Mouse (Mus musculus): ENCODE results near the gene Adamts3. TPM values are rescaled to one million over a fixed set of nuclear protein-coding genes. Genes with fewer than 3 reads are reported as not detected.

The Adamts3 gene
- 2.4 and 3.2 TPM in 2 replicates for polyA plus RNA-seq (2015; fragmentation: Nextera tagmentation; extraction: Ambion mirVana)

GRCm38 (mm10) chr5:89883051-89883907 lies at the start of gene Adamts3:
Adamts3 (minus strand) TSS chr5:89883334.
- no peaks in the 10 kb centered on the region for H3K36me3 ChIP-seq
- 0 out of 2 replicates have a peak, but pooled peaks cover 5% of the 10 kb centered on the region for H3K27me3 ChIP-seq
- peak within 1 kb of the TSS; percentile 100 for H3K4me2 ChIP-seq (replicated peaks)
- peaks cover 20% of the 10 kb centered on the region for H3K4me1 ChIP-seq (replicated peaks)
- under 1% methylated on average over 49 of the region's 78 CpGs for WGBS
- ATAC-seq = peak; percentile 92
- peaks cover 5% of the 10 kb centered on the region; the same call in 1 of the 2 replicates for H3K9me3 ChIP-seq
- peak within 1 kb of the TSS; percentile 76 for H3K4me3 ChIP-seq (replicated peaks)
- H3K9ac ChIP-seq (replicated peaks) = peak within 1 kb of the TSS; percentile 77
- 0 out of 2 replicates have a peak within 1 kb of the TSS, but pooled peaks have one; percentile 3 for H3K27ac ChIP-seq

DNA sequence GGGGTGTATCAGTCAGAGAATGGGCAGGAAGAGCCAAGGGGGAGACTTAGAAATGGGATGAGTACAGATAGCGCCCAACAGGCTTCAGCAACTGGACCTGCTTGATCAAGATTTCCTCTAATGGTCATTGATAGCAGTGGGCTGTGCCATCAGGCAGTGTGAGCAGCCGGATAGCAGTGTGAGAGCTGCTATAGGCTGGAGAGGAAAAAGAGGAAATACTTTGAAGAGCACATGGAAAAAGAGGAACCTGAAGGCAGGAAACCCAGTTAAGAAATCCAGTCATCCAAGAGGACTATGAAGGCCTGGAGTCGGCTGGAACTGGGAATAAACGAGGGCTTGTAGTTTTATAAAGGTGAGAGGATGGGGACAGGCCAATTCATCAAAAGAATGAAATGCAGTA lies 48.4 kb upstream of the Adamts3 start:
- H3K9me3 ChIP-seq = no peaks in the 10 kb centered on the region
- no peaks in the 10 kb centered on the region for H3K36me3 ChIP-seq
- H3K4me1 ChIP-seq (replicated peaks) = no peaks in the 10 kb centered on the region
- H3K4me3 ChIP-seq (replicated peaks) = no peak overlapping the region
- no peak overlapping the region for H3K4me2 ChIP-seq (replicated peaks)
- 88% methylated on average over 4 of the region's 4 CpGs for WGBS
- ATAC-seq = no peak
- H3K27ac ChIP-seq = no peak overlapping the region
- no peaks in the 10 kb centered on the region for H3K27me3 ChIP-seq
- H3K9ac ChIP-seq (replicated peaks) = no peak overlapping the region

GRCm38 (mm10) chr5:89912359-89912758 lies 29.2 kb upstream of the Adamts3 start:
- Histone ChIP-seq H3K4me2 (replicated peaks) (no peak overlapping the region), H3K36me3 (no peaks in the 10 kb centered on the region), H3K27ac (no peak overlapping the region), H3K4me1 (replicated peaks) (peaks cover 2% of the 10 kb centered on the region), H3K9me3 (no peaks in the 10 kb centered on the region), H3K4me3 (replicated peaks) (no peak overlapping the region), H3K9ac (replicated peaks) (no peak overlapping the region), H3K27me3 (no peaks in the 10 kb centered on the region; the same call in 1 of the 2 replicates)
- peak; percentile 45; the same call in 1 of the 2 replicates for ATAC-seq

DNA sequence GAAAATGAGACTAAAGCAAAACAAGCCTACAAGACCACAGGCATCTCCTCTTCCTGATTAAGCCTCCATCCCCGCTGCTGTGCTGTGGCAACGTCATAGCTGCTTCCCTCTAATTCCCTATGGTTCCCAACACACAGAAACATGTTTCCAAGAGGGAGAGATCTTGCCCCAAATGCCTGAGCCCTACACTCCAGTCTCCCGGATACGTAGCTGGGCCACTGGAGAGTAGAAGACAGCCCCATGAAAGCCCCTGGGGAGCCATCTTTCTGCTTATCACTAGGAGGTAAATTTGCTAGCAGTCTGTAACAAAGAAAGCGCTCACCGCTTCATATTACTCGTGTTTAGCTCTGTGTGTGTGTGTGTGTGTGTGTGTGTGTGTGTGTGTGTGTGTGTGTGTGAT lies 28.8 kb upstream of the Adamts3 start:
- H3K4me1 ChIP-seq (replicated peaks) = peaks cover 6% of the 10 kb centered on the region
- H3K9me3 ChIP-seq = no peaks in the 10 kb centered on the region
- peak; percentile 83 for ATAC-seq
- no peaks in the 10 kb centered on the region; the same call in 1 of the 2 replicates for H3K27me3 ChIP-seq
- H3K36me3 ChIP-seq = no peaks in the 10 kb centered on the region
- H3K27ac ChIP-seq = no peak overlapping the region
- 30% methylated on average over 7 of the region's 7 CpGs for WGBS
- no peak overlapping the region for H3K4me3 ChIP-seq (replicated peaks)
- no peak overlapping the region for H3K9ac ChIP-seq (replicated peaks)
- no peak overlapping the region; the same call in 1 of the 2 replicates for H3K4me2 ChIP-seq (replicated peaks)

GRCm38 (mm10) chr5:89911508-89911907 lies 28.4 kb upstream of the Adamts3 start:
- Histone ChIP-seq H3K27me3 (no peaks in the 10 kb centered on the region; the same call in 1 of the 2 replicates), H3K36me3 (no peaks in the 10 kb centered on the region), H3K27ac (no peak overlapping the region), H3K4me1 (replicated peaks) (peaks cover 10% of the 10 kb centered on the region), H3K4me2 (replicated peaks) (no peak overlapping the region), H3K4me3 (replicated peaks) (no peak overlapping the region), H3K9ac (replicated peaks) (no peak overlapping the region), H3K9me3 (no peaks in the 10 kb centered on the region)
- 65% methylated on average over 4 of the region's 4 CpGs for WGBS
- no peak for ATAC-seq

- H3K4me1 ChIP-seq (replicated peaks) = peaks cover 10% of the 10 kb centered on the region
- H3K27me3 ChIP-seq = peaks cover 6% of the 10 kb centered on the region; the same call in 1 of the 2 replicates
- 0 out of 2 replicates have a peak overlapping the region, but pooled peaks have one; percentile 19 for H3K4me2 ChIP-seq (replicated peaks)
- no peaks in the 10 kb centered on the region for H3K36me3 ChIP-seq
- no peak overlapping the region for H3K4me3 ChIP-seq (replicated peaks)
- H3K9ac ChIP-seq (replicated peaks) = no peak overlapping the region
- 8% methylated on average over 13 of the region's 13 CpGs for WGBS
- no peak overlapping the region for H3K27ac ChIP-seq
- ATAC-seq = peak; percentile 66
- H3K9me3 ChIP-seq = no peaks in the 10 kb centered on the region
Observed at GRCm38 (mm10) chr5:89906884-89907431, 23.8 kb upstream of the Adamts3 start.

DNA sequence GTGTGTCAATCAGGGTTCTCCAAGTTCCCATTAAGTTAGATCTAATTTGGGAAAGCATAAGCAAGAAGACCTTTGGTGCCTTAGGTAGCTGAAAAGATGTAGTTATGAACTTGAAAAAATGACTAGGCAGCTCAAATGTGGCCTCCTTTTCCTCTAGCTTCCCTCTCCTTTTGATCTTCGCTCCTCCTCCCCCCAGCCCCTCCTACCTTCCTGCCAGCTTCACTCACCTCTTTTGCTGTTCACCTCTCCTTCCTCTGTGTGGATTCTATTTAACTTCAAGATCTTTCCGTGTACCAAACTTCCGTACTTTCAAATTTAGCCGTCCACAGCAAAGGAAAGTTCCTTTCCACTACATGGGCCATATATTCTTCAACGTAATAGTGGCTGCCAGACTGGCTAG lies 17.9 kb upstream of the Adamts3 start:
- Histone ChIP-seq H3K9ac (replicated peaks) (no peak overlapping the region), H3K36me3 (no peaks in the 10 kb centered on the region), H3K27me3 (0 out of 2 replicates have a peak, but pooled peaks cover 3% of the 10 kb centered on the region), H3K4me1 (replicated peaks) (no peaks in the 10 kb centered on the region), H3K4me3 (replicated peaks) (no peak overlapping the region), H3K27ac (no peak overlapping the region), H3K4me2 (replicated peaks) (no peak overlapping the region), H3K9me3 (no peaks in the 10 kb centered on the region)
- ATAC-seq = no peak
- 84% methylated on average over 5 of the region's 5 CpGs for WGBS

GRCm38 (mm10) chr5:89897495-89897894 lies 14.4 kb upstream of the Adamts3 start:
- 66% methylated on average over 9 of the region's 9 CpGs for WGBS
- H3K9ac ChIP-seq (replicated peaks) = no peak overlapping the region
- ATAC-seq = no peak
- H3K27me3 ChIP-seq = no peaks in the 10 kb centered on the region
- no peak overlapping the region for H3K27ac ChIP-seq
- H3K4me3 ChIP-seq (replicated peaks) = no peak overlapping the region
- no peaks in the 10 kb centered on the region for H3K9me3 ChIP-seq
- no peaks in the 10 kb centered on the region for H3K4me1 ChIP-seq (replicated peaks)
- H3K36me3 ChIP-seq = no peaks in the 10 kb centered on the region
- H3K4me2 ChIP-seq (replicated peaks) = no peak overlapping the region

DNA sequence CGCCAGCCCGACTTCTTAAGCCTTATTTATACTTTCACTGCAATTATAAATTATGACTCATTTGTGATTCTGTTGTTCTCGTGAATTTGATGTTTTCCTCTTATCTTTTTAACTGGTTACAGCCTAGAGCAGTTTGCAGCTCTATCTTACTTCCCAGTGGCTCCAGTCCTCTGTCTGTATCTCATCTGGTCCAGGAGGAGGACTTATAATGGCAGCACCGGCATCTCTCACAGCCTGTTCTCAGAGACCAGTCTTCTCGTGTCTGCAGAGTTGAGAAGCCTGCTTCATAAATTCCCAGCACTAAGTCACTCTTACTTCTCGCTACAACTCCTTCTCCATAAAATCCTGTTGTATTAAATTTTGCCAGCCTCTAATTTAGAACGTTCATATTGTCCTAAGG lies 12.4 kb upstream of the Adamts3 start:
- Histone ChIP-seq H3K4me2 (replicated peaks) (no peak overlapping the region), H3K36me3 (no peaks in the 10 kb centered on the region), H3K27ac (no peak overlapping the region), H3K27me3 (no peaks in the 10 kb centered on the region), H3K4me1 (replicated peaks) (no peaks in the 10 kb centered on the region), H3K4me3 (replicated peaks) (no peak overlapping the region), H3K9ac (replicated peaks) (no peak overlapping the region), H3K9me3 (no peaks in the 10 kb centered on the region)
- WGBS = 85% methylated on average over 7 of the region's 7 CpGs
- ATAC-seq = no peak

DNA sequence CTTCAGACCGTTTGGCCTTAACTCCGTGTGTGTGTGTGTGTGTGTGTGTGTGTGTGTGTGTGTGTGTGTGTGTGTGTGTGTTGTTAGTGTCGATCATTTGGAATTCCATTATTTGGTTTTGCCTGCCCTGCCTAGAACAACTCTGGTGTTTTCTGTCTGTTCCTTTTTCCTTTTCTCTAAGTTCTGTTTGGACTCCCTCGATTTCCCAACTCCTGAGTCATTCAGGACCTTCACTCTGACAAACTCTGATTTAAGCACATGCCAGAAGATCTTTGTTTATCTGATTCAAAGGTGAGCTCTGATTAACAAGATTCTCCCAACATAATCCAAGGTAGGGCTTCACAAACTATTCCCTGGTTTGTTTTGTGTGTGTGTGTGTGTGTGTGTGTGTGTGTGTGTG lies 1.9 kb upstream of the Adamts3 start:
- no peak overlapping the region for H3K4me2 ChIP-seq (replicated peaks)
- H3K4me3 ChIP-seq (replicated peaks) = no peak overlapping the region
- ATAC-seq = no peak
- no peak overlapping the region for H3K9ac ChIP-seq (replicated peaks)
- no peaks in the 10 kb centered on the region for H3K36me3 ChIP-seq
- WGBS = 56% methylated on average over 4 of the region's 4 CpGs
- peaks cover 5% of the 10 kb centered on the region; the same call in 1 of the 2 replicates for H3K9me3 ChIP-seq
- H3K27ac ChIP-seq = no peak overlapping the region
- H3K4me1 ChIP-seq (replicated peaks) = peaks cover 20% of the 10 kb centered on the region
- 0 out of 2 replicates have a peak, but pooled peaks cover 5% of the 10 kb centered on the region for H3K27me3 ChIP-seq

DNA sequence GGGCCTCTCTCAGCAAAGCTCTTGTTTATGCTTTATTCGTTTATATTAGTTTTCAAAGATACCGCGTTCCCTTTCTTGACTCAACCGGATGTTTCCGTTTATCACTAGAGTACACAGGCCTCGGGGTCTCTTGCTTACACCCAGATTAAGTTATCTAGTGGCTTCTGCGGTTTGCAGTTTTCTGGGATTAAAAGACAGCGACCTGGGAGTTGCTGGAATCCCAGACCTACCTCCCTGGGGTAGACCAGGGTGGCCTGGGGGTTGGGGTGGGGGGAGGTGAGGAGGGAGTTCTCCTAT lies 722 bp upstream of the Adamts3 start:
- Histone ChIP-seq H3K4me3 (replicated peaks) (peak overlapping the region; percentile 76), H3K27me3 (0 out of 2 replicates have a peak, but pooled peaks cover 5% of the 10 kb centered on the region), H3K4me1 (replicated peaks) (peaks cover 20% of the 10 kb centered on the region), H3K9ac (replicated peaks) (peak overlapping the region; percentile 77), H3K27ac (no peak overlapping the region), H3K9me3 (peaks cover 5% of the 10 kb centered on the region; the same call in 1 of the 2 replicates), H3K36me3 (no peaks in the 10 kb centered on the region), H3K4me2 (replicated peaks) (peak overlapping the region; percentile 100)
- 3% methylated on average over 8 of the region's 8 CpGs for WGBS
- peak; percentile 15; the same call in 1 of the 2 replicates for ATAC-seq

- Histone ChIP-seq H3K27me3 (0 out of 2 replicates have a peak, but pooled peaks cover 5% of the 10 kb centered on the region), H3K27ac (no peak overlapping the region), H3K4me3 (replicated peaks) (peak overlapping the region; percentile 76), H3K4me2 (replicated peaks) (peak overlapping the region; percentile 100), H3K36me3 (no peaks in the 10 kb centered on the region), H3K9me3 (peaks cover 5% of the 10 kb centered on the region; the same call in 1 of the 2 replicates), H3K9ac (replicated peaks) (peak overlapping the region; percentile 77), H3K4me1 (replicated peaks) (peaks cover 20% of the 10 kb centered on the region)
- ATAC-seq = peak; percentile 53
- WGBS = 0% methylated on average over 35 of the region's 35 CpGs
Observed at GRCm38 (mm10) chr5:89882091-89882734, 921 bp downstream of the Adamts3 start.
